Mouse (Mus musculus) MEL (cell line): ENCODE results near the gene Map2k1. TPM values are rescaled to one million over a fixed set of nuclear protein-coding genes. Genes with fewer than 3 reads are reported as not detected.

Experiments used
- DNase-seq: peaks from one replicate; pipeline ENCODE4 v3.0.0; 2011; ENCODE audit warnings: low read depth, low spot score
- H3K27ac ChIP-seq: 2 replicates; pipeline ENCODE4 v1.5.1; 2012; ENCODE audit warnings: low read depth, mild to moderate bottlenecking, control low read depth, low read length, moderate library complexity; ENCODE audit not compliant: control insufficient read depth
- H3K27me3 ChIP-seq, 2 experiments: fragments of 150-350 bp in 1 of 2; sonication (generic) in 1 of 2; 2 replicates each; pipeline ENCODE4 v1.6.1; 2012; ENCODE audit warnings: low read length in 2 of 2, mild to moderate bottlenecking in 2 of 2, improper control_type of control experiment in 1 of 2, moderate library complexity in 1 of 2; ENCODE audit not compliant: insufficient read depth in 2 of 2, control insufficient read depth in 1 of 2
- H3K36me3 ChIP-seq, 2 experiments: 2 replicates each; pipeline ENCODE4 v1.6.1; 2012 to 2014; ENCODE audit warnings: low read length in 2 of 2, improper control_type of control experiment in 1 of 2, inconsistent platforms in 1 of 2, mild to moderate bottlenecking in 1 of 2; ENCODE audit not compliant: insufficient read depth in 2 of 2, control insufficient read depth in 1 of 2
- H3K4me1 ChIP-seq, 2 experiments: fragments of 150-350 bp in 1 of 2; sonication (generic) in 1 of 2; 2 replicates each; pipeline ENCODE4 v1.6.1; 2012; ENCODE audit warnings: low read length in 2 of 2, improper control_type of control experiment in 1 of 2, mild to moderate bottlenecking in 1 of 2; ENCODE audit not compliant: insufficient read depth in 2 of 2, control insufficient read depth in 1 of 2
- H3K4me3 ChIP-seq, 2 experiments: fragments of 150-350 bp in 1 of 2; sonication (generic) in 1 of 2; 2 replicates each; pipeline ENCODE4 v1.5.1; 2012; ENCODE audit warnings: low read depth in 2 of 2, low read length in 2 of 2, mild to moderate bottlenecking in 2 of 2, moderate library complexity in 2 of 2, control low read depth in 1 of 2, improper control_type of control experiment in 1 of 2; ENCODE audit not compliant: control insufficient read depth in 1 of 2, insufficient read depth in 1 of 2
- H3K79me2 ChIP-seq: 2 replicates; pipeline ENCODE4 v1.6.1; 2012; ENCODE audit warnings: mild to moderate bottlenecking, low read length, moderate library complexity; ENCODE audit not compliant: control insufficient read depth, poor library complexity, insufficient read depth
- H3K9ac ChIP-seq: 2 replicates; pipeline ENCODE4 v1.6.1; 2012; ENCODE audit warnings: low read depth, mild to moderate bottlenecking, control low read depth, low read length, moderate library complexity; ENCODE audit not compliant: control insufficient read depth, poor library complexity, severe bottlenecking
- H3K9me3 ChIP-seq: fragments of 150-350 bp; sonication (generic); replicated peaks from 2 replicates; pipeline ENCODE4 v1.6.1; 2012; ENCODE audit warnings: mild to moderate bottlenecking, low read length, improper control_type of control experiment, moderate library complexity; ENCODE audit not compliant: insufficient read depth
- BHLHE40 ChIP-seq: IDR thresholded peaks from 2 replicates; pipeline ENCODE4 v1.6.1; 2012; ENCODE audit warnings: low read depth, mild to moderate bottlenecking, inconsistent platforms, low read length, improper control_type of control experiment, borderline replicate concordance
- E2F4 ChIP-seq: IDR thresholded peaks from 2 replicates; pipeline ENCODE4 v1.6.1; 2011; ENCODE audit warnings: low read depth, low read length, improper control_type of control experiment, borderline replicate concordance
- ELF1 ChIP-seq: IDR thresholded peaks from 2 replicates; pipeline ENCODE4 v1.6.1; 2014; ENCODE audit warnings: low read depth, mild to moderate bottlenecking, inconsistent platforms, low read length, improper control_type of control experiment, moderate library complexity
- ETS1 ChIP-seq: IDR thresholded peaks from 2 replicates; pipeline ENCODE4 v1.6.1; 2012; ENCODE audit warnings: low read depth, mild to moderate bottlenecking, inconsistent platforms, low read length, improper control_type of control experiment, moderate library complexity
- GABPA ChIP-seq: IDR thresholded peaks from 2 replicates; pipeline ENCODE4 v1.6.1; 2012; ENCODE audit warnings: low read depth, mild to moderate bottlenecking, inconsistent platforms, low read length, improper control_type of control experiment, moderate library complexity
- GATA1 ChIP-seq: IDR thresholded peaks from 2 replicates; pipeline ENCODE4 v1.6.1; 2011; ENCODE audit warnings: low read depth, low read length, improper control_type of control experiment
- HCFC1 ChIP-seq: IDR thresholded peaks from 2 replicates; pipeline ENCODE4 v1.6.1; 2012; ENCODE audit warnings: low read depth, mild to moderate bottlenecking, inconsistent platforms, low read length, improper control_type of control experiment, moderate library complexity
- JUND ChIP-seq: IDR thresholded peaks from 2 replicates; pipeline ENCODE4 v1.6.1; 2011; ENCODE audit warnings: low read depth, mild to moderate bottlenecking, improper control_type of control experiment, low read length
- KAT2A ChIP-seq: conservative IDR thresholded peaks from 2 replicates; pipeline ENCODE4 v1.6.1; 2012; ENCODE audit warnings: low read depth, low read length, improper control_type of control experiment, inconsistent platforms
- MAZ ChIP-seq: IDR thresholded peaks from 2 replicates; pipeline ENCODE4 v1.6.1; 2012; ENCODE audit warnings: low read depth, mild to moderate bottlenecking, inconsistent platforms, low read length, improper control_type of control experiment
- MEF2A ChIP-seq: IDR thresholded peaks from 2 replicates; pipeline ENCODE4 v1.6.1; 2014; ENCODE audit warnings: low read depth, mild to moderate bottlenecking, inconsistent platforms, low read length, improper control_type of control experiment; ENCODE audit not compliant: poor library complexity, insufficient replicate concordance, severe bottlenecking; ENCODE audit errors: extremely low read depth
- MXI1 ChIP-seq: IDR thresholded peaks from 2 replicates; pipeline ENCODE4 v1.6.1; 2011; ENCODE audit warnings: mild to moderate bottlenecking, low read depth, low read length, improper control_type of control experiment
- MYC ChIP-seq: IDR thresholded peaks from 2 replicates; pipeline ENCODE4 v1.6.1; 2011; ENCODE audit warnings: low read depth, mild to moderate bottlenecking, low read length, improper control_type of control experiment, moderate library complexity
- NRF1 ChIP-seq: IDR thresholded peaks from 2 replicates; pipeline ENCODE4 v1.6.1; 2014; ENCODE audit warnings: low read depth, mild to moderate bottlenecking, inconsistent platforms, low read length, improper control_type of control experiment, moderate library complexity; ENCODE audit not compliant: poor library complexity, insufficient read depth, severe bottlenecking
- POLR2A ChIP-seq, 2 experiments: IDR thresholded peaks; 2 replicates each; pipeline ENCODE4 v1.6.1; 2011 to 2012; ENCODE audit warnings: low read length in 2 of 2, mild to moderate bottlenecking in 2 of 2, control low read depth in 1 of 2, improper control_type of control experiment in 1 of 2, low read depth in 1 of 2, moderate library complexity in 1 of 2; ENCODE audit not compliant: control insufficient read depth in 1 of 2, insufficient read depth in 1 of 2, poor library complexity in 1 of 2
- POLR2AphosphoS2 ChIP-seq: IDR thresholded peaks from 2 replicates; pipeline ENCODE4 v1.6.1; 2011; ENCODE audit warnings: low read length, improper control_type of control experiment
- POLR2AphosphoS5 ChIP-seq: IDR thresholded peaks from 2 replicates; pipeline ENCODE4 v1.6.1; 2012; ENCODE audit warnings: low read depth, borderline replicate concordance, mild to moderate bottlenecking, inconsistent platforms, low read length, moderate library complexity, mixed read lengths
- RAD21 ChIP-seq: IDR thresholded peaks from 2 replicates; pipeline ENCODE4 v1.6.1; 2011; ENCODE audit warnings: mild to moderate bottlenecking, low read depth, low read length, improper control_type of control experiment
- RCOR1 ChIP-seq: IDR thresholded peaks from 2 replicates; pipeline ENCODE4 v1.6.1; 2012; ENCODE audit warnings: low read depth, mild to moderate bottlenecking, inconsistent platforms, low read length, improper control_type of control experiment
- TCF12 ChIP-seq: IDR thresholded peaks from 2 replicates; pipeline ENCODE4 v1.6.1; 2014; ENCODE audit warnings: low read depth, mild to moderate bottlenecking, inconsistent platforms, low read length, improper control_type of control experiment, moderate library complexity
- USF1 ChIP-seq: IDR thresholded peaks from 2 replicates; pipeline ENCODE4 v1.6.1; 2014; ENCODE audit warnings: low read depth, mild to moderate bottlenecking, inconsistent platforms, low read length, improper control_type of control experiment, moderate library complexity
- ZNF384 ChIP-seq: IDR thresholded peaks from 2 replicates; pipeline ENCODE4 v1.6.1; 2012; ENCODE audit warnings: low read depth, mild to moderate bottlenecking, inconsistent platforms, low read length, improper control_type of control experiment
- polyA plus RNA-seq, 2 experiments: library from polyadenylated mRNA; stranded (reverse) in 1 of 2; unstranded in 1 of 2; fragments of >175 nt in 1 of 2; fragments of >200 nt in 1 of 2; gene quantifications; 2 replicates each; pipeline versions ENCODE4 v1.2.1 to v1.2.4; 2012; ENCODE audit warnings: low replicate concordance in 2 of 2, low read depth in 1 of 2; ENCODE audit not compliant: insufficient read length in 2 of 2, insufficient read depth in 1 of 2, missing spikeins in 1 of 2
- total RNA-seq: library from RNA; depleted of rRNA; stranded (reverse); fragments of 300-350 nt; gene quantifications from 2 replicates; pipeline ENCODE4 v1.2.3, GENCODE M21; 2012

Gene Map2k1
- total and polyA plus RNA-seq, 3 experiments: 29.2 to 48.0 TPM; not detected in 1

GRCm38 (mm10) chr9:64222098-64222497 is 31.3 kb downstream of the Map2k1 start:
- H3K9ac ChIP-seq: no peak overlapping the region
- H3K27ac ChIP-seq: no peak overlapping the region
- no peaks in the 10 kb centered on the region for H3K4me1 ChIP-seq
- peak; percentile 13 for DNase-seq
- H3K4me3 ChIP-seq: no peak overlapping the region
- no peaks in the 10 kb centered on the region for H3K27me3 ChIP-seq
- no peak for TF ChIP-seq USF1
- no peak for TF ChIP-seq ZNF384
- TF ChIP-seq MYC: no peak
- no peak for TF ChIP-seq GABPA
- TF ChIP-seq E2F4: no peak
- TF ChIP-seq MXI1: no peak
- no peak for TF ChIP-seq TCF12
- TF ChIP-seq POLR2AphosphoS2: no peak
- no peak for TF ChIP-seq ELF1
- no peak for TF ChIP-seq JUND
- TF ChIP-seq POLR2AphosphoS5: no peak
- TF ChIP-seq, all 39 proteins: peak for 0
- H3K36me3 ChIP-seq: no peaks in the 10 kb centered on the region
- H3K79me2 ChIP-seq: no peaks in the 10 kb centered on the region
- H3K9me3 ChIP-seq: no peaks in the 10 kb centered on the region

DNA sequence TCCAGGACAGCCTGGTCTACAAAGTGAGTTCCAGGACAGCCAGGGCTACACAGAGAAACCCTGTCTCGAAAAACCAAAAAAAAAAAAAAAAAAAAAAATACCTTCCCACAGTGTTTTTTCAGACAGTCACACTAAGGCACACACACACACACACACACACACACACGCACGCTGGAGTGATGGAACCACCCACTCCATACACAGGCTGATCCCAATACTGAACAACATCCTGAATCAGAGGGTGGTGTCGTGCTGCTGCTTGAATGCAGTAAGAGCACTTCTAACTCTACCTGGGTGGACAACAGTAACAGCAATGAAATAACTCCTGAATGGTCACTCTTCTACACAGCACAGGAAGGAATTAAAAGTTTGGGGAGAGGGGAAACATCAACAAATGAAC is 32.0 kb downstream of the Map2k1 start:
- H3K79me2 ChIP-seq: no peaks in the 10 kb centered on the region
- DNase-seq: no peak
- H3K9ac ChIP-seq: no peak overlapping the region
- H3K27ac ChIP-seq: no peak overlapping the region
- TF ChIP-seq HCFC1 (no peak), GATA1 (no peak), BHLHE40 (no peak), KAT2A (no peak), RAD21 (no peak), RCOR1 (no peak), POLR2AphosphoS5 (no peak), MEF2A (no peak), MAZ (no peak), ZNF384 (no peak), ETS1 (no peak), USF1 (no peak), JUND (no peak), NRF1 (no peak), ELF1 (no peak), TCF12 (no peak), POLR2A (IDR thresholded peaks at IDR 0.05; ENCODE audit: control insufficient read depth in 1 of 2, insufficient read depth in 1 of 2, low read depth in 1 of 2, low read length in 2 of 2, poor library complexity in 1 of 2) (no peak)
- H3K9me3 ChIP-seq: no peaks in the 10 kb centered on the region
- H3K4me3 ChIP-seq: no peak overlapping the region
- no peaks in the 10 kb centered on the region; a peak in 1 of 4 replicates for H3K36me3 ChIP-seq
- peaks cover 0 to 3% of the 10 kb centered on the region in 2 experiments; a peak in 2 of 4 replicates for H3K4me1 ChIP-seq
- H3K27me3 ChIP-seq: no peaks in the 10 kb centered on the region
